Mouse (Mus musculus) embryonic facial prominence, embryonic 14.5 days (tissue): ENCODE measurements at regions not wholly inside any gene's neighbourhood (a gene's known extent, or its start where the extent isn't known, plus 50 kb on each side); places are given as distances from the start of the nearest gene placed in this dataset.
"Not testable (repeated sequence)": the region's sequence is repeated elsewhere in the genome, so short reads cannot be mapped to it uniquely, and the experiment has no call there.

Experiments used
- ATAC-seq: fragments of 200-750 bp; cut with Nextera tagmentation; 2 replicates; pipeline ENCODE4 v1.8.0; 2017; ENCODE audit warnings: low read depth, moderate number of reproducible peaks, moderate TSS enrichment
- DNase-seq: peaks from one replicate; pipeline ENCODE4 v3.0.0-alpha.2; 2015; ENCODE audit warnings: low spot score
- H3K27ac ChIP-seq: fragments of 300-500 bp; sonication (generic); replicated peaks from 2 replicates; pipeline ENCODE4 v1.5.1; 2014; ENCODE audit warnings: low read depth, mild to moderate bottlenecking, low read length, moderate library complexity
- H3K27me3 ChIP-seq: fragments of 300-500 bp; sonication (generic); replicated peaks from 2 replicates; pipeline ENCODE4 v1.6.1; 2014; ENCODE audit warnings: low read length; ENCODE audit not compliant: control insufficient read depth, insufficient read depth
- H3K36me3 ChIP-seq: fragments of 300-500 bp; sonication (generic); 2 replicates; pipeline ENCODE4 v1.6.1; 2014; ENCODE audit warnings: low read length, mixed read lengths; ENCODE audit not compliant: control insufficient read depth, insufficient read depth
- H3K4me1 ChIP-seq: fragments of 300-500 bp; sonication (generic); 2 replicates; pipeline ENCODE4 v1.6.1; 2014; ENCODE audit warnings: antibody characterized with exemption, low read length; ENCODE audit not compliant: control insufficient read depth, insufficient read depth
- H3K4me2 ChIP-seq: fragments of 300-500 bp; sonication (generic); 2 replicates; pipeline ENCODE4 v1.6.1; 2014; ENCODE audit warnings: low read depth, mild to moderate bottlenecking, low read length, moderate library complexity, mixed read lengths
- H3K4me3 ChIP-seq: fragments of 300-500 bp; sonication (generic); 2 replicates; pipeline ENCODE4 v1.5.1; 2014; ENCODE audit warnings: low read depth, mild to moderate bottlenecking, low read length
- H3K9ac ChIP-seq: fragments of 300-500 bp; sonication (generic); 2 replicates; pipeline ENCODE4 v1.6.1; 2014; ENCODE audit warnings: low read depth, mild to moderate bottlenecking, low read length, moderate library complexity, mixed read lengths
- H3K9me3 ChIP-seq: fragments of 300-500 bp; sonication (generic); 2 replicates; pipeline ENCODE4 v1.6.1; 2016; ENCODE audit warnings: low read length; ENCODE audit not compliant: control insufficient read depth
- WGBS: fragments of 180-500 bp; shearing (Covaris S2); extraction: QIAGEN DNeasy Blood & Tissue Kit; methylation state at CpG from one replicate; pipeline ENCODE4 v1.1.7; 2014; 5-methylcytosine and 5-hydroxymethylcytosine counted together

- not testable (repeated sequence) for ATAC-seq, H3K4me2 ChIP-seq, H3K9me3 ChIP-seq, H3K9ac ChIP-seq, H3K27me3 ChIP-seq, H3K36me3 ChIP-seq, H3K27ac ChIP-seq, H3K4me3 ChIP-seq, H3K4me1 ChIP-seq, DNase-seq
- WGBS: 49% methylated on average over 12 of the region's 12 CpGs
Observed at GRCm38 (mm10) chr6:3201507-3201906, 197.9 kb downstream of the Samd9l start.

GRCm38 (mm10) chr6:3201107-3201506 lies 198.3 kb downstream of the Samd9l start:
- Histone ChIP-seq H3K4me2 (no peak overlapping the region), H3K36me3 (no peaks in the 10 kb centered on the region), H3K4me1 (no peaks in the 10 kb centered on the region), H3K27ac (no peak overlapping the region), H3K9me3 (0 out of 2 replicates have a peak, but pooled peaks cover 7% of the 10 kb centered on the region), H3K4me3 (no peak overlapping the region), H3K27me3 (no peaks in the 10 kb centered on the region), H3K9ac (no peak overlapping the region)
- ATAC-seq (no peak), DNase-seq (no peak)
- 75% methylated on average over 29 of the region's 33 CpGs for WGBS

- not testable (repeated sequence) for H3K4me2 ChIP-seq, H3K4me3 ChIP-seq, H3K27ac ChIP-seq, H3K9ac ChIP-seq, H3K36me3 ChIP-seq, H3K4me1 ChIP-seq, ATAC-seq, H3K27me3 ChIP-seq, H3K9me3 ChIP-seq
- peak; percentile 26 for DNase-seq
- WGBS: 89% methylated on average over 18 of the region's 18 CpGs
Observed at GRCm38 (mm10) chr6:3200586-3200985, 198.8 kb downstream of the Samd9l start.

- WGBS: 73% methylated on average over 1 of the region's 1 CpGs
- not testable (repeated sequence) for DNase-seq, H3K4me2 ChIP-seq, H3K36me3 ChIP-seq, H3K4me3 ChIP-seq, H3K27ac ChIP-seq, H3K9ac ChIP-seq, H3K27me3 ChIP-seq, H3K4me1 ChIP-seq, ATAC-seq
- H3K9me3 ChIP-seq: peaks cover 11% of the 10 kb centered on the region
Observed at GRCm38 (mm10) chr6:3192424-3192820, 206.9 kb downstream of the Samd9l start.

- not testable (repeated sequence) for H3K4me3 ChIP-seq, H3K27ac ChIP-seq, H3K9ac ChIP-seq, H3K27me3 ChIP-seq, H3K9me3 ChIP-seq, ATAC-seq, H3K4me1 ChIP-seq, H3K36me3 ChIP-seq, H3K4me2 ChIP-seq, DNase-seq
- WGBS: 87% methylated on average over 5 of the region's 6 CpGs
Observed at GRCm38 (mm10) chr6:3191695-3192423, 207.5 kb downstream of the Samd9l start.

GRCm38 (mm10) chr6:3183819-3184199 lies 215.6 kb downstream of the Samd9l start:
- no peak overlapping the region for H3K4me3 ChIP-seq
- peaks cover 23% of the 10 kb centered on the region for H3K9me3 ChIP-seq
- H3K4me2 ChIP-seq: no peak overlapping the region
- no peak overlapping the region for H3K9ac ChIP-seq
- H3K27me3 ChIP-seq: no peaks in the 10 kb centered on the region
- no peaks in the 10 kb centered on the region for H3K36me3 ChIP-seq
- H3K4me1 ChIP-seq: no peaks in the 10 kb centered on the region
- DNase-seq: peak; percentile 26
- no peak overlapping the region for H3K27ac ChIP-seq
- ATAC-seq: no peak
- 39% methylated on average over 5 of the region's 5 CpGs for WGBS

- H3K27ac ChIP-seq: no peak overlapping the region
- WGBS: 47% methylated on average over 33 of the region's 33 CpGs
- H3K27me3 ChIP-seq: no peaks in the 10 kb centered on the region
- peak overlapping the region; percentile 11; the same call in 1 of the 2 replicates for H3K4me3 ChIP-seq
- no peak overlapping the region for H3K9ac ChIP-seq
- peaks cover 23% of the 10 kb centered on the region for H3K9me3 ChIP-seq
- H3K4me1 ChIP-seq: no peaks in the 10 kb centered on the region
- H3K36me3 ChIP-seq: no peaks in the 10 kb centered on the region
- H3K4me2 ChIP-seq: peak overlapping the region; percentile 34
- peak; percentile 34 for DNase-seq
- ATAC-seq: peak; percentile 75
Observed at GRCm38 (mm10) chr6:3182889-3183818, 216.2 kb downstream of the Samd9l start.

GRCm38 (mm10) chr6:3182424-3182841 lies 216.9 kb downstream of the Samd9l start:
- peak; percentile 35; the same call in 1 of the 2 replicates for ATAC-seq
- peaks cover 23% of the 10 kb centered on the region for H3K9me3 ChIP-seq
- not testable (repeated sequence) for H3K9ac ChIP-seq, H3K36me3 ChIP-seq, H3K27me3 ChIP-seq, H3K27ac ChIP-seq, H3K4me1 ChIP-seq, DNase-seq
- H3K4me3 ChIP-seq: peak overlapping the region; percentile 11; the same call in 1 of the 2 replicates
- peak overlapping the region; percentile 34 for H3K4me2 ChIP-seq
- WGBS: 38% methylated on average over 17 of the region's 17 CpGs
